Mouse (Mus musculus): ENCODE results near the gene Ap5s1. TPM values are rescaled to one million over a fixed set of nuclear protein-coding genes. Genes with fewer than 3 reads are reported as not detected.

Ap5s1 gene
- total RNA-seq (2022): 10 to 100 TPM; 24.4 to 29.0 (median 26.6) TPM

DNA sequence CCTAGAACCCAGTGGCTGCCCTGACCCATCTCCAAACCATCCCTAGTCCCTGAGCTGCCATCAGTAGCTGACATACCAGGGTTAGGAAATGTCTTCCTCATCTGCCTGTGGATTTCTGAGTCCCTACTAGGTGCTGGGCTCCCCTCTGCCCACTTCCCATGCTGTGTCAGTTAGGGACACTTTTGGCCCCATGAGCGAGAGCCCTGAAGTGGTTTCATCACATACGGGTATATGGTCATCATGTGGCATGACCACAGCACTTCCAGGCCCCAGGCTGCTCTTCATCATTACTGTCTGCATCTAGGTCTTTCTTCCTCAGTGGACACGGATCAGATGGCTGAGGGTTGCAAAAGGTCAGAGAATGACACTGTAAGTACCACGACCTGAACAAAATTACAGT, at the start of gene Ap5s1:
Gene Ap5s1 (plus strand): TSS at position 301 of the 400 bp plus-strand sequence.
- DNase-seq: no peak

GRCm38 (mm10) chr2:131159491-131159910, 47.4 kb upstream of the Ap5s1 start:
- no peak for DNase-seq

DNA sequence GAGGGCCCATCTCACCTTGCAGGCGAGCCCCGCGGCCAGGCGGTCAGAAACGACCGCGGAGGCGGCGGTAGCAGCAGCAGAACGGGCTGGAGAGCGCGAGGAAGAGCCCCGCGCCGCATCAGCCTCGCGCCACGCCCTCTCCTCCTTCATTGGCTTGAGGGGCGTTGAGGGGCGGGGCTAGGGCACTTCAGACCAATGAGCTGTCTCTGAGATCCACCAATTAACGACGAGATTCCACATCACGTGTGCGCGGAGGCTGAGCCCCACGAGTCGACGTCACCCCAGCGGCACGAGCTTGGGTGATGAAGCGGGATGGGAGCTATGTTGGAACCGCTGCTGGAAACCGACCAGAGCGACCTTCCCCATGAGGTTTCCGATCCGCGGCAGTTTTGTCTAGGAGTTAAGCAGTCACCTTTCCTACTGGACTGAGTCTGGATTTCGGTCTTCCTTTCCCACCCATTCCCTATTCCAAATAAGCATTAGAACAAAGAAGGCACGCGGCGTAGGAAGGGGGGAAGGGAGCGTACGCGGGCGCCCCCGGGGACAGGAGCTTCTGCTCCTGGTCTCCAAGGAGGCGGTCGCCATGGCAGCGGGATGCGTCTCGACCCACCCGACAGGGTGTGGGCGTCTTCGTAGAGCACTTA, 46.8 kb upstream of the Ap5s1 start, which contains the start of gene 1700037H04Rik:
Gene 1700037H04Rik (minus strand): TSS at position 144 of the 644 bp plus-strand sequence.
- peak; percentile 96 for DNase-seq

- no peak for DNase-seq
Measured at GRCm38 (mm10) chr2:131160671-131161111, 46.2 kb upstream of the Ap5s1 start.

- DNase-seq: no peak
Measured at GRCm38 (mm10) chr2:131163924-131164323, 43.0 kb upstream of the Ap5s1 start.

GRCm38 (mm10) chr2:131166172-131166571, 40.7 kb upstream of the Ap5s1 start:
- DNase-seq: no peak

GRCm38 (mm10) chr2:131167984-131168383, 38.9 kb upstream of the Ap5s1 start:
- no peak for DNase-seq

DNA sequence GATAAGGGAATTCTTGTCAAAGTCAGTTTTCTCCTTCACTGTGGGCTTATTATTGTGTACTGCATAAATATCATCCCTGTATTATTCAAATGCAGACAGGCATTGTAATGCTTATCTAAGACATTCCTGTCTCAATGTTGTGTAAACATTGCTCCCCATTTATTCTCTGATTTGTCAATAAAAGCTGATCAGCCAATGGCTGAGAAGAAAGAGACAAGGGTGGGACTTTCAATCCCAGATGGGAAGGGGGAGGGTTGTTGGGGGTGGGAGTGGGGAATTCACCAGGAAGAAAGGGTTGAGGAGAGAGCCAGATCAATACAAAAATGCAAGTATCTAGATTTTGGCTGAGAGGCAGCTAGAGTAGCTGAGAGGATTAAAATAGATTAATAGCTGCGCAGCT, 38.0 kb upstream of the Ap5s1 start:
- no peak for DNase-seq

DNA sequence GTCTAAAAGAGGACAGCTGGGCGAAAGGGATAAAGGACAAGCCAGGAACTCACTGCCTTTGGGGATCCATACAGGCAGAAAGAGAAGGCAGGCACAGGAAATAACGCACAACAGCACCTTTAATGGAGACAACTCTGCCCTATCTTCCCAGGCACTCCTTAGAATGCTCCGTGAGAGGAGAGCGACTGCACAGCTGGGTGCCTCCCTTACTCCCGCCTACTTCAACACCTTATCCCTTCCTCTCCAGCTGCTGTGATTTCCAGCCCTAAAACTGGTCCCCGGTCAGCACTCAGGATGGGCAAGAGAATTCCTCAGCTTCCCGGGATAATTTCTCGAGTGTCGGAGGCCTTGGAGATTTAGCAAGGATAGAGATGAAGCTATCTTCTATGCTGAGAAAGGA, 35.9 kb upstream of the Ap5s1 start:
- no peak for DNase-seq

- DNase-seq: no peak
Measured at GRCm38 (mm10) chr2:131171401-131172104, 35.3 kb upstream of the Ap5s1 start.

DNA sequence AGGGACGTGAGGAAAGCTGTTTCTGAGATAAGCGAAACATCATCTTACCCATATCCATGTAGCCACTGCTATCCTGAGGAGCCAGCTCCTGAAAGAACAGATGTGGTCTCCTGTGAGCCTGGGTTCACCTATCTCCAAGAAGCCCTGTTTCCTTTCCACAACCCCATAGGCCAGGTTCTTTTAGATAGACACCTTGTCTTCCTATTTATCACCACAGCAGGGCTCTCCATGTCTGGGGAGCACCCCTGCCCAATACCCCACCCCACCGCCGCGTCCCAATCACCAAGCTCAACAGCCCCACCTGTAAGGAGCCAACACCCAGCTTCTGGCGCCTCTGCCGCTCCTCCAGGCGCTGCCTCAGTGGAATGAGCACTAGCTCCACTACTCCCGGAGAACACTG, 34.6 kb upstream of the Ap5s1 start:
- no peak for DNase-seq

GRCm38 (mm10) chr2:131174700-131175099, 32.2 kb upstream of the Ap5s1 start:
- DNase-seq: no peak

DNA sequence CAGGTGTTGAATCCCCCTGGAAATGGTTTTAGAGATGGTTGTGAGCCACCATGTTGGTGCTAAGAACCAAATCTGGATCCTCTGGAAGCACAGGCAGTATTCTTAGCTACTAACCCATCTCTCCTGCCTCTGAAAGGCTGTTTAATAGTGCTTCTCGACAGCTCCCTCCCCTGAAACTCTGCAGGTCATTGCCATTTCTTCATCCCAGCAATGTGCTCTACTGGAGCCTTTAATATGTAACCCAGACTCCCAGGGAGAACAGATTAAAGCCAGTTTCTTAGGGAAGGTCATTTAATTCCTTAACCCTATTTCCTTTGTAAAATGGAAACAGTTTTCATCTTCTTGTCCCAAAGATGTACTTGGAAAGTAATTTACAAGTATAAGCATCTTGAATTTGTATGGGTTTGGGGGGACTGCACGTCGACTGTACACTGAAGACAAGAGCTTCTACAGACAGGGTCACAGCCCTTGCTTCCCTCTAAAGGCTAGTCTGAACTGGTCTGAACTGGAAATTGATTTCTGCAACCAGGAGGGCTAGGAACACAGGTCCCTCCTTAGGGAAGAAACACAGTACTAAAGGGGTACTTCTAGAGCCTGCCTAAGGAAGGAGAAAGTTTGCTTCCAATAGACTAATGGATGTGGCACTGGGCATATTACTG, 31.5 kb upstream of the Ap5s1 start:
- no peak for DNase-seq

DNA sequence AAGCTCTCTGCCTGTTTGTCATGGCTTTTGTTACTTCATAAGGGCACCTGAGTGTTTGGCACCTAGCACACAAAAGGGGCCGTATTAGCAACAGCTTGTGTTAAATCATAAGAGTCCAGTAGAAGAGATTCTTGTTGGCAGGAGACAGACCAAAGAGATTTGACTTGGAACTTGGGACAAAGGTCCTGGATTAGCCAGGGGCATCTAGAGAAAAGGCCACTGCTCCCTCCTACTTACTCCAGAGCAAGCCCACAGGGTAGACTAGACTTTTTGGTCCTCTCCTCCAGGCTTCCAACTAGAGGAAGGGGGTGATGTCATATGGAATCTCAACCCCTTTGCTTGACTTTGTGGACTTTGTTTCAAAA, 31.0 kb upstream of the Ap5s1 start:
- no peak for DNase-seq

DNA sequence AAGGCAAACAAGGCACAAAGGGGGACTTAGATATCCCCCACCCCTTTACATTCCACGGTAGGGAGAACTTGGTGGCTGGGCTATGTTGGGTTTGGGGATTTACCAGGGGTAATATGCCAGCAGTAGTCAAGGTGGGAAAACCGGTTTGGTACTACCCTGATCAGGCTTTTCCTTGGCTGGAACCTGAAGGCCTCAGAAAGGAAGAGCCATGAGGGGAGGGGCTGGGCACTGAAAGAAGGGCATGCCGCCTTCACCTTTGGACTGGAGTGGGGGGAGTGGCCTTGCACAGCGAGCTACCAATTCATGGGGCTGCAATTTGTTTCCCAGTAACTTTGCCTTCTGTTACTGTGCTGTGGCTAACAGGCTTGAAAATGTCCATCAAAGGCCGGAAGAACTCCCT, 30.4 kb upstream of the Ap5s1 start:
- DNase-seq: peak; percentile 24

GRCm38 (mm10) chr2:131177932-131178331, 28.9 kb upstream of the Ap5s1 start:
- no peak for DNase-seq

GRCm38 (mm10) chr2:131178828-131179245, 28.0 kb upstream of the Ap5s1 start:
- DNase-seq: peak; percentile 28

DNA sequence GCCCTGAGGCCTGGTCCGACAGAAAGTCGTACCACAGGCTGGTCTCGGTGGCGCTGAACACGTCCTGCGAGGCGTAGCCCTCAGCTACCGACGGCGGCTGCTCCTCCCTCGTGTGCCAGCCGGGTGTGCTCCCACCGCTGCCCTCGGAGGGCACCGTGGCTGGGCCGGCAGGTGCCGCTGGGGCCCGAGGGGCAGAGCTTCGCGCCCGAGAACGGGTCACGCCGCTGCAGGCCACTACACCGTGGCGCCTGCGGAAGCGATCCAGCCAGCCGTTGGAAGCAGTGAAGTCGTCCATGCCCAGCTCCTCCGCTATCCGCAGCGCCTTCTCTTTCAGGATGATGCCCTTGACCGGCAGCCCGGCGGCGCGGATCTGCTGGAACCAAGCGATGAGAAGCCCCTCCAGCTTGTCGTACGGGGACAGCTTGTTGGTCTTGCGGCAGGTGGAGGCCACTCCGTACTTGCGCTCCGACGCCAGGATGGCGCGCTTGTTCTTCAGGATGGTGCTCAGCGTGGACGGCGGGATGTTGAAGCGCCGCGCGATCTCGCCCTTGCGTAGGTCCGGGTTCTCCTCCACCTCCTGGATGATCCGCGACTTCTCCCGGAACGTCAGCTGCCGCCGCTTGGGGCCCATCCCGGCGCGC, 27.5 kb upstream of the Ap5s1 start:
- DNase-seq: peak; percentile 52

DNA sequence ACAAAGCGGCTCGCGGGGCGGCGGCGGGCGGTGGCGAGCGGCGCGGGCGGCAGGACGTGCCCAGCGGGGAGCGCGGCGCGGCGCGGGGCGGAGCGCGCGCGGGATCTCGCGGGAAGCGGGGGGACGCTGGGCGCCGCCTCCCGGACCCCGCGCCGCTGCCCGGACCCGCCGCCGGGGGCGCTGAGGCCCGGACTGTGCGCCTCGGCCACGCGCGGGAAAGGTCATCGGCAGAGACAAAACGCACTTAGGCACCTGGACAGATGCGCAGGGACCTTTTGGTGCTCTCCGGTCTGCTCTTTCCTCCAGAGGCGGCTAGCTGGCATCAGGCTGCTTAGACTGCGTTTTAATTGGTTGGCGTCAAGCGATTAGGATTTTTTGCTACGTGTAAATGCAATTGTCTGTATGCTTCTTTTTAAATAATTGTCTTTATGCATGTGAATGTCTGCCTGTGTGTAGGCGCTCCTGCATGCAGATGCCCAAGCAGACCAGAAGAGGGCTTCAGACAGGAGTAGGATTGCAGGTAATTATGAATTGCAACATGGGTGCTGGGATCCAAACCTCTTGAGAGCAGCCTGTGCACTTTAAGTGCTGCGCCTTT, 26.8 kb upstream of the Ap5s1 start, which contains the start of gene Cenpb:
Gene Cenpb (minus strand): TSS at position 78 of the 598 bp plus-strand sequence.
- DNase-seq: peak; percentile 73

DNA sequence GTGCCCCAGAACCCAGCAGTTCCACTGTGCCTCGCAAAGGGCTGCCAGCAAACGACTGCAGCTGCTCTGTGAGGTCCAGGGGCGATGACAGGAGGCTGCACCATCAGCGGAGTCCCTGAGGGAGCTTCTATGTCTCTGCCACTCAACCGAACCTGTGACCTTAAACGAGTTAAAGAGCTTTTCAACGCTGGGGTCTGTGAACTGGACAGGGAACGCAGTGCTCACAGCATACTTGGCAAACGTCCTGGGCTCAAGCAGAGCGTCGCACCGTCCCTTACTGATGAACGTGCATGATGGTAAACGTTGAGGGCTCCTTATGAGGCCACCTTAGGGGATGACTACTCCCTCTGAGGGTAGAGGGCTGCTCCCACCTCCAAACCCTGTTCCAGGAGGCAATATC, 20.5 kb upstream of the Ap5s1 start:
- DNase-seq: no peak

GRCm38 (mm10) chr2:131186771-131187601, 19.9 kb upstream of the Ap5s1 start, which contains the start of the genes Cdc25b and Spef1:
TSS of gene Cdc25b (plus strand) at chr2:131186949.
TSS of gene Spef1 (minus strand) at chr2:131187282.
- peak; percentile 73 for DNase-seq

GRCm38 (mm10) chr2:131187602-131187922, 19.3 kb upstream of the Ap5s1 start:
- no peak for DNase-seq
